Mouse (Mus musculus): ENCODE measurements around the gene Trp53i13. TPM values are rescaled to one million over a fixed set of nuclear protein-coding genes. Genes with fewer than 3 reads are reported as not detected.

Trp53i13 gene
- polyA plus RNA-seq, 1 experiment: 72.7 TPM

DNA sequence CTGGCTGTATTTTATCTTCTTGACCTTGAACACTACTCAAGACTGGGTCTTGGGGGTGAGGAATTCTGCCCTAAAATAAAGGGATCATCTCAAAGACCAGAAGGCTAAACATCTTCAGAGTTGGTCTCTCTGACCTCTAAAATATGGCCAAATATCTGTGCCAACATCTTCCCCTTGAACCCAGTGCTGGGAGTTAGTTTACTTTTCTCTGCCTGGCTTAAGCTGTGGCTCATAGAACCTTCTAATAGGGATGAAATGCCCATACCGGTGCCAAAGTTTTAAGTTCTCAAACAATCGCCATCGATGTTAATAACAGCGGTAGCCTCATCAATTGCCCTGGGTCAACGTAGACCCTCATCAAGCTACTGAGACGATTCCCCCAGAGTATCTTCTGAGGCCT is 53.9 kb downstream of the Trp53i13 start:
- H3K27me3 ChIP-seq (ENCODE audit: control insufficient read depth, insufficient read depth, low read length): peaks cover 14% of the 10 kb centered on the region
- WGBS: 11% methylated on average over 6 of the region's 6 CpGs
- no peak for DNase-seq
- H3K4me1 ChIP-seq (replicated peaks; ENCODE audit: control insufficient read depth, insufficient read depth, low read length): peaks cover 8% of the 10 kb centered on the region
- H3K36me3 ChIP-seq (ENCODE audit: control insufficient read depth, insufficient read depth, low read length): no peaks in the 10 kb centered on the region
- no peak for TF ChIP-seq CTCF (IDR thresholded peaks at IDR 0.05; ENCODE audit: borderline replicate concordance, control insufficient read depth, extremely low read depth, insufficient read depth, low read length, poor library complexity)
- TF ChIP-seq POLR2A (IDR thresholded peaks at IDR 0.05; ENCODE audit: control insufficient read depth, extremely low read depth, insufficient read depth, low read length, poor library complexity): no peak
- H3K27ac ChIP-seq (ENCODE audit: control insufficient read depth, insufficient read depth, low read length): no peak overlapping the region
- H3K4me3 ChIP-seq (ENCODE audit: control insufficient read depth, insufficient read depth, low read length): peak overlapping the region; percentile 16; the same call in 1 of the 2 replicates

Other genes with a start within 250 kb of the Trp53i13 start
- 3.1 and 23.9 TPM in 2 replicates for gene Coro6, start 53.6 kb downstream of the Trp53i13 start, polyA plus RNA-seq (2012; rRNA removed)
- 47.4 and 52.7 TPM in 2 replicates for gene Ankrd13b, start 26.3 kb downstream of the Trp53i13 start, polyA plus RNA-seq (2012; rRNA removed)
- gene Git1, start 22.4 kb downstream of the Trp53i13 start, polyA plus RNA-seq (2012; rRNA removed): 99.0 and 100 TPM in 2 replicates
- 14.2 and 18.9 TPM in 2 replicates for gene Abhd15, start 859 bp downstream of the Trp53i13 start, polyA plus RNA-seq (2012; rRNA removed)
- 3.2 and 3.6 TPM in 2 replicates for gene Gm10392, start 3.2 kb upstream of the Trp53i13 start, polyA plus RNA-seq (2012; rRNA removed)
- 7.3 and 7.5 TPM in 2 replicates for gene Taok1, start 91.8 kb upstream of the Trp53i13 start, polyA plus RNA-seq (2012; rRNA removed)
- 30.1 and 38.8 TPM in 2 replicates for gene Nufip2, start 170.2 kb upstream of the Trp53i13 start, polyA plus RNA-seq (2012; rRNA removed)
- gene Cryba1, start 209.3 kb upstream of the Trp53i13 start, polyA plus RNA-seq (2012; rRNA removed): 0.13 and 0.36 TPM in 2 replicates
- gene Myo18a, start 247.3 kb upstream of the Trp53i13 start, polyA plus RNA-seq (2012; rRNA removed): 105 and 122 TPM in 2 replicates

Measured in thymus, adult 2 months (tissue).